ENCODE assay signal across 11 mouse cellular contexts in genomic region chr1:192557978-192558594, GRCm38 (mm10).
DNase-seq lines count a peak whose midpoint lies in the region; ATAC-seq lines count a peak whose summit lies in the region.
"Had no signal": no experiment of that assay in that cellular context is flagged by ENCODE, and none has a peak within 500 bp of the region (broad histone marks: within the 10 kb centered on the region; RNA-seq: fewer than 3 reads in every experiment).

No protein-coding gene starts in this region.

- no peak overlapping the region for H3K4me3 ChIP-seq in forebrain, embryonic 11.5 days (ENCODE audit: low read depth, low read length)
- H3K4me3 ChIP-seq in forebrain, embryonic 13.5 days = no peak overlapping the region
- no peak overlapping the region for H3K4me3 ChIP-seq in hindbrain, embryonic 10.5 days
- H3K4me3 ChIP-seq: kidney, embryonic 15.5 days had no signal

- no peaks in the 10 kb centered on the region for H3K27me3 ChIP-seq in forebrain, embryonic 11.5 days (ENCODE audit: control insufficient read depth, insufficient read depth, low read length)
- H3K27me3 ChIP-seq in forebrain, embryonic 13.5 days = no peaks in the 10 kb centered on the region
- no peaks in the 10 kb centered on the region for H3K27me3 ChIP-seq in hindbrain, embryonic 10.5 days (ENCODE audit: insufficient read depth, poor library complexity, severe bottlenecking)
- H3K27me3 ChIP-seq: kidney, embryonic 15.5 days had no signal

- H3K36me3 ChIP-seq in forebrain, embryonic 11.5 days (ENCODE audit: control insufficient read depth, insufficient read depth, low read length) = no peaks in the 10 kb centered on the region
- H3K36me3 ChIP-seq in forebrain, embryonic 13.5 days (ENCODE audit: poor library complexity, severe bottlenecking) = no peaks in the 10 kb centered on the region
- no peaks in the 10 kb centered on the region for H3K36me3 ChIP-seq in hindbrain, embryonic 10.5 days
- H3K36me3 ChIP-seq: kidney, embryonic 15.5 days had no signal

- WGBS in forebrain, embryonic 11.5 days = 73% methylated on average over 5 of the region's 5 CpGs
- 61% methylated on average over 5 of the region's 5 CpGs for WGBS in forebrain, embryonic 13.5 days
- WGBS in hindbrain, embryonic 10.5 days = 52% methylated on average over 5 of the region's 5 CpGs

- no peak overlapping the region for H3K4me2 ChIP-seq in forebrain, embryonic 11.5 days (ENCODE audit: low read depth, low read length, severe bottlenecking)
- H3K4me2 ChIP-seq in forebrain, embryonic 13.5 days = no peak overlapping the region
- H3K4me2 ChIP-seq: kidney, embryonic 15.5 days had no signal

- no peak overlapping the region for H3K27ac ChIP-seq in forebrain, embryonic 11.5 days (ENCODE audit: low read depth, low read length)
- no peak overlapping the region for H3K27ac ChIP-seq in forebrain, embryonic 13.5 days
- peak overlapping the region; percentile 78 for H3K27ac ChIP-seq in hindbrain, embryonic 10.5 days
- H3K27ac ChIP-seq: kidney, embryonic 15.5 days had no signal

- intact Hi-C loops in left cerebral cortex, postnatal 4 days (cut with DNase I) = no loop called here

- peak; percentile 67 for ATAC-seq in forebrain, embryonic 11.5 days (replicated peaks; ENCODE audit: low FRiP score)
- no peak; the same call in 1 of the 2 replicates for ATAC-seq in forebrain, embryonic 13.5 days

- DNase-seq in forebrain, embryonic 11.5 days (ENCODE audit: low spot score) = peak; percentile 55
- DNase-seq in A20 (ENCODE audit: low read depth, low spot score) = peak; percentile 84
- DNase-seq in hindbrain, embryonic 10.5 days (ENCODE audit: low spot score) = peak; percentile 69
- peak; percentile 78 for DNase-seq in left cerebral cortex, postnatal 4 days
- DNase-seq in T-cell, adult 2 months (ENCODE audit: low spot score) = no peak
- DNase-seq in thymus, adult 18-20 months = no peak
- no peak for DNase-seq in thymus, postnatal 14 days
- DNase-seq: gastrocnemius, postnatal 25 days; heart, postnatal 10 days had no signal

- no peaks in the 10 kb centered on the region for H3K9me3 ChIP-seq in forebrain, embryonic 11.5 days (ENCODE audit: control insufficient read depth, low read length)
- H3K9me3 ChIP-seq in forebrain, embryonic 13.5 days (replicated peaks) = no peaks in the 10 kb centered on the region
- no peaks in the 10 kb centered on the region for H3K9me3 ChIP-seq in hindbrain, embryonic 10.5 days
- H3K9me3 ChIP-seq: kidney, embryonic 15.5 days had no signal

- no peak overlapping the region for H3K9ac ChIP-seq in forebrain, embryonic 11.5 days (ENCODE audit: low read length)
- no peak overlapping the region for H3K9ac ChIP-seq in forebrain, embryonic 13.5 days
- H3K9ac ChIP-seq: kidney, embryonic 15.5 days had no signal

- no peaks in the 10 kb centered on the region for H3K4me1 ChIP-seq in forebrain, embryonic 11.5 days (replicated peaks; ENCODE audit: control insufficient read depth, insufficient read depth, low read length)
- H3K4me1 ChIP-seq in forebrain, embryonic 13.5 days = peaks cover 14% of the 10 kb centered on the region
- peaks cover 34% of the 10 kb centered on the region for H3K4me1 ChIP-seq in hindbrain, embryonic 10.5 days (replicated peaks)
- H3K4me1 ChIP-seq: kidney, embryonic 15.5 days had no signal

Comparison
In these comparisons a context has a peak if more than half of its experiments do, and no peak if none do; other contexts are left out.
1. DNase-seq: peak in forebrain, embryonic 11.5 days (single experiment), A20 (single experiment), hindbrain, embryonic 10.5 days (single experiment) and left cerebral cortex, postnatal 4 days (single experiment); none in T-cell, adult 2 months (single experiment), thymus, adult 18-20 months (0 of 2) and thymus, postnatal 14 days (single experiment).